Mouse (Mus musculus) E14TG2a.4 (cell line): ENCODE results near the gene Padi6.

ENCODE experiments used
- H3K27me3 ChIP-seq: 2 replicates; pipeline ENCODE4 v1.6.1; 2014; ENCODE audit warnings: low read length, control low read depth; ENCODE audit not compliant: insufficient read depth
- H3K36me3 ChIP-seq: 2 replicates; pipeline ENCODE4 v1.6.1; 2014; ENCODE audit warnings: low read length, control low read depth; ENCODE audit not compliant: insufficient read depth
- H3K4me1 ChIP-seq: replicated peaks from 2 replicates; pipeline ENCODE4 v1.6.1; 2014; ENCODE audit warnings: low read depth, low read length, control low read depth
- H3K4me3 ChIP-seq: replicated peaks from 2 replicates; pipeline ENCODE4 v1.5.1; 2014; ENCODE audit warnings: mild to moderate bottlenecking, low read length
- H3K9me3 ChIP-seq: 2 replicates; pipeline ENCODE4 v1.6.1; 2014; ENCODE audit warnings: low read length, control low read depth
- CTCF ChIP-seq: conservative IDR thresholded peaks from 2 replicates; pipeline ENCODE4 v1.5.1; 2014; ENCODE audit warnings: low read length
- NANOG ChIP-seq: IDR thresholded peaks from 2 replicates; pipeline ENCODE4 v1.6.1; 2014; ENCODE audit warnings: borderline replicate concordance, low read length, mixed read lengths
- POU5F1 ChIP-seq: IDR thresholded peaks from 2 replicates; pipeline ENCODE4 v1.6.1; 2014; ENCODE audit warnings: low read length, borderline replicate concordance

Gene Padi6

GRCm38 (mm10) chr4:140680731-140681397, 61.6 kb downstream of the Padi6 start:
- Histone ChIP-seq H3K36me3 (no peaks in the 10 kb centered on the region), H3K4me3 (no peak overlapping the region), H3K27me3 (no peaks in the 10 kb centered on the region), H3K4me1 (peaks cover 46% of the 10 kb centered on the region), H3K9me3 (no peaks in the 10 kb centered on the region)
- TF ChIP-seq CTCF (no peak), POU5F1 (no peak), NANOG (no peak)

- no peak overlapping the region for H3K4me3 ChIP-seq
- no peaks in the 10 kb centered on the region for H3K36me3 ChIP-seq
- H3K4me1 ChIP-seq, result peaks cover 36% of the 10 kb centered on the region
- no peaks in the 10 kb centered on the region for H3K9me3 ChIP-seq
- no peaks in the 10 kb centered on the region for H3K27me3 ChIP-seq
- TF ChIP-seq CTCF (peak; percentile 38), NANOG (no peak)
Measured at GRCm38 (mm10) chr4:140679723-140680380, 62.6 kb downstream of the Padi6 start.

- peak; percentile 76 for TF ChIP-seq CTCF
- TF ChIP-seq NANOG, result no peak
- H3K4me1 ChIP-seq, result peaks cover 32% of the 10 kb centered on the region
Measured at GRCm38 (mm10) chr4:140679038-140679437, 63.4 kb downstream of the Padi6 start.

More at GRCm38 (mm10) chr4:140679038-140679437, 63.4 kb downstream of the Padi6 start:
- Histone ChIP-seq H3K4me3 (no peak overlapping the region), H3K36me3 (no peaks in the 10 kb centered on the region), H3K27me3 (no peaks in the 10 kb centered on the region), H3K9me3 (no peaks in the 10 kb centered on the region)
